Mouse (Mus musculus) activated CD4-positive, CD25-positive, alpha-beta regulatory T cell (primary cell): ENCODE results near the gene Gm10668. TPM values are rescaled to one million over a fixed set of nuclear protein-coding genes. Genes with fewer than 3 reads are reported as not detected.

Source experiments
- polyA plus RNA-seq, 2 experiments: library from polyadenylated mRNA; unstranded; fragments of 100-300 nt; shearing (Covaris generic); gene quantifications; one replicate each; pipeline ENCODE4 v1.2.1; 2017

Gm10668 gene
- polyA plus RNA-seq, result under 1 TPM in 1 of 2 experiments, not detected in 1; 0.27 TPM

DNA sequence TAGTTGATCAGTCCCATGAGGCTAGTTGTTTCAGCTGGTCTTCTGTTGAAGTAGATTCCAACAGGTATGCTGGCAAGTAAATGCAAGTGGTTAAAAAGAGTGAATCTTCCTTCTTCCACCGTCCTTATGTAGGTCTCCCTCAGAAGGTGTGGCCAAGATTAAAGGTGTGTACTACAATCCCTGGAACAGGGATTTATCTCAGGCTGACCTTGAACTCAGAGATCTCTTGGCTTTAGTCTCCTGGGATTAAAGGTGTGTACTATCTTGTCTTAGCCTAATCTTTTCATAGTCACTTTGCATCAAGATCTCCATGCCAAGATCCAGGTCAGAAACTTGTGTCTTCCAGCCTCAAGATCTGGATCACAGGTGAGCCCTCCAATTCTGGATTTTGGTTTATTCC lies at the start of gene Gm10668:
Gm10668 (minus strand) TSS at position 101 of the 400 bp plus-strand sequence.

DNA sequence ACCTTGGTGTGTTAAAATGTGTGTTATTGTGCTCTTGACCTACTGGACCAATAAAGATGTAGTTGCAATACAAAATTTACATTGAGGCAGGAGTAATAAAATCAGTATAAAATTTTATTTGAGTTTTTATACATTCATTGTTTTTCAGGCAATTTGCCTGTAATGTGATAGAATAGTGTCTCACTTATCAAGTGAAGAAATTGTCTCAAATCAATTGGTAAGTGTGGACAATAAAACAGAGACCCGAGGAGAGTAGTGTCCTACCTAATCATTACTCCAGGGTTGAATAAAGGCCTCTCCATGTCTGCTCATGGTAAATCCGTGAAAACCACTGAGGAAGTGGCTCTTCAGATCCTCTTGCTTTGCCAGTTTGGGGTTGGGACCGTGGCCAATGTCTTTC lies 40.5 kb upstream of the Gm10668 start, which contains the start of gene Vmn1r112:
Vmn1r112 (plus strand) TSS at position 301 of the 400 bp plus-strand sequence.

DNA sequence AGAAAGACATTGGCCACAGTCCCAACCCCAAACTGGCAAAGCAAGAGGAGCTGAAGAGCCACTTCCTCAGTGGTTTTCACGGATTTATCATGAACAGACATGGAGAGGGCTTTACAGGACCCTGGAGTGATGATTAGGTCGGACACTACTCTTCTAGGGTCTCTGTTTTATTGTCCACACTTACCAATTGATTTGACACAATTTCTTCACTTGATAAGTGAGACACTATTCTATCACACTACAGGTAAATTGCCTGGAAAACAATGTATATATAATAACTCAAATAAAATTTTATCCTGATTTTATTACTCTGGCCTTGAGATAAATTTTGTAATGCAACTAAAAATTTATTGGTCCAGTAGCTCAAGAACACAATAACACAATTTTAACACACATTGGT lies 27.3 kb downstream of the Gm10668 start, which contains the start of gene Vmn1r111:
Vmn1r111 (minus strand) TSS at position 101 of the 400 bp plus-strand sequence.

Other genes starting within 250 kb of the Gm10668 start
- gene Vmn1r103, start 220.1 kb downstream of the Gm10668 start, polyA plus RNA-seq, result not detected
- gene Vmn1r104, start 196.8 kb downstream of the Gm10668 start, polyA plus RNA-seq, result not detected
- not detected for gene Gm5726, start 184.9 kb downstream of the Gm10668 start, polyA plus RNA-seq
- gene Gm4141, start 154.4 kb downstream of the Gm10668 start, polyA plus RNA-seq, result not detected
- gene Gm4513, start 131.6 kb downstream of the Gm10668 start, polyA plus RNA-seq, result under 1 TPM in 1 of 2 experiments, not detected in 1; 0.36 TPM
- gene Vmn1r107, start 61.7 kb downstream of the Gm10668 start, polyA plus RNA-seq, result under 1 TPM; 0.27 to 0.29 TPM
- not detected for gene Vmn1r111, start 27.4 kb downstream of the Gm10668 start, polyA plus RNA-seq
- not detected for gene Vmn1r112, start 40.6 kb upstream of the Gm10668 start, polyA plus RNA-seq
- not detected for gene Vmn1r113, start 56.7 kb upstream of the Gm10668 start, polyA plus RNA-seq
- not detected for gene Vmn1r114, start 81.6 kb upstream of the Gm10668 start, polyA plus RNA-seq
- not detected for gene Vmn1r115, start 114.4 kb upstream of the Gm10668 start, polyA plus RNA-seq
- gene Vmn1r116, start 141.6 kb upstream of the Gm10668 start, polyA plus RNA-seq, result not detected
- gene Vmn1r117, start 153.5 kb upstream of the Gm10668 start, polyA plus RNA-seq, result not detected
- not detected for gene Vmn1r118, start 181.7 kb upstream of the Gm10668 start, polyA plus RNA-seq